In the genomic region with DNA sequence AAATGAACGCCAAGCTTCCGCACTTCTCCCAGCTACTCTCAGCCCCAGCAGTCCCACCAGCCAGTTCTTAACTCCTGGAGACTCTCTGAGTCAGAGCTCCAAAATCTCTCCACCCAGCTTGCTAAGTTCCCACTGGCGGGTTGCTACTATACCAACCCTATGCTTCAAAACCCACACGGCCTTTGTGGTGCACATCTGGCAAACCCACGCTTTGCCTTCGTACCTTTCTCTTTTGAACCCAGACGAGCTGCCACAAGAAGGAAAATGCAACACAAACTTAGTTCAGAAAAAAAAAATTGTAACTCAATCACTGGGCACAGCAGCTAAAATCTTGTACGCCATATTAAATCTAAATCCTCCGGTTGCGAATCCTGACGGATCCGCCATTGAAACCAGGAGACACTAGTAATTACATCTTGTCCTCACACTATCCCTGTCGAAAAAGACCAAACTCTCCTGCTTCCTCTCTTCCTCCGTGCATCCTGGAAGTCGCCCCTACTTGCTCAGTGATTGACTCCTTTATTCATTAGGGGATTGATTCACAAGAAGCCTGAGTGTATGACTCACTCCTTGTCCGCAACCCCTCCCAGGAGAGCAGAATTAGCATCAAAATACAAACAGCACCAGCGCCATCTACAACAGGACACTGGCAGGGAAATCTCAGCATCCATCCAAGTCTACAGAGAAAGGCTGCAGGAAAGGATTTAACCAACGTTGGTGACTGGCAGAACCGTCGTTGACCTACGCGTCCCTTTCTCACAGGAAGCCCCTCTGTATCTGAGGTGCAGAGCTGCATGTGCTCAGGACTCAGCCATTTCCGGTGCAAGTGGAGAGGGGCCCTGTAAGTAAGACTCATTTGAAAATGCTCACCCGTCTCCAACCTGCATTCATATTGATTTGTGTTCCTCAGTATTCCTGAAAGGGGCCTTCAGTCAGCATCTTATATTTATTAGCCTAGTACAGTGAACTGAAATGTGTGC, we compare ENCODE assay signal across 11 mouse cellular contexts. TPM values are rescaled to one million over a fixed set of nuclear protein-coding genes. Genes with fewer than 3 reads are reported as not detected.
A peak's percentile ranks its signal among the peaks of the same experiment; 100 is the strongest.
DNase-seq lines count a peak whose midpoint lies in the region; ATAC-seq and TF ChIP-seq lines count a peak whose summit lies in the region.
"Had no signal": no experiment of that assay in that cellular context is flagged by ENCODE, and none has a peak within 500 bp of the region (broad histone marks: within the 10 kb centered on the region; RNA-seq: fewer than 3 reads in every experiment).

No protein-coding gene starts in this region.

- ATAC-seq in midbrain, embryonic 15.5 days (replicated peaks), result no peak
- ATAC-seq in midbrain, embryonic 16.5 days, result no peak
- no peak for ATAC-seq in stomach, postnatal 0 days (ENCODE audit: low FRiP score, low TSS enrichment)
- ATAC-seq in cerebellum, adult (ENCODE audit: insufficient number of reproducible peaks, low FRiP score, low TSS enrichment), result no peak
- ATAC-seq: lung, postnatal 0 days had no signal

- H3K4me1 ChIP-seq in midbrain, embryonic 15.5 days, result peaks cover 12% of the 10 kb centered on the region
- peaks cover 9% of the 10 kb centered on the region for H3K4me1 ChIP-seq in midbrain, embryonic 16.5 days (ENCODE audit: control insufficient read depth, insufficient read depth, low read length)
- H3K4me1 ChIP-seq in stomach, postnatal 0 days (replicated peaks; ENCODE audit: control insufficient read depth, insufficient read depth), result 0 out of 2 replicates have a peak, but pooled peaks cover 3% of the 10 kb centered on the region

- 64% methylated on average over 24 of the region's 24 CpGs for WGBS in midbrain, embryonic 15.5 days
- 63% methylated on average over 24 of the region's 24 CpGs for WGBS in midbrain, embryonic 16.5 days
- WGBS in stomach, postnatal 0 days, result 70% methylated on average over 24 of the region's 24 CpGs

- H3K27ac ChIP-seq in midbrain, embryonic 15.5 days, result 0 out of 2 replicates have a peak overlapping the region, but pooled peaks have one; percentile 0
- H3K27ac ChIP-seq in midbrain, embryonic 16.5 days (ENCODE audit: low read length), result no peak overlapping the region
- H3K27ac ChIP-seq in stomach, postnatal 0 days (replicated peaks), result no peak overlapping the region
- H3K27ac ChIP-seq: heart, adult 2 months; liver, embryonic 13.5 days had no signal

- no peak for TF ChIP-seq CTCF in stomach, postnatal 0 days (IDR thresholded peaks at IDR 0.05; ENCODE audit: low read depth)

- TF ChIP-seq EP300 in stomach, postnatal 0 days (optimal IDR thresholded peaks at IDR 0.05), result no peak

- DNase-seq in Muller cell, postnatal 12 days (ENCODE audit: inconsistent ontology term), result peak; percentile 6
- DNase-seq in stomach, postnatal 0 days (ENCODE audit: low spot score), result peak; percentile 9
- DNase-seq in adrenal gland, postnatal 10 days, result no peak
- no peak for DNase-seq in heart, postnatal 36 days
- DNase-seq: heart, adult 2 months; liver, embryonic 13.5 days had no signal

- H3K4me2 ChIP-seq in midbrain, embryonic 15.5 days, result no peak overlapping the region
- no peak overlapping the region for H3K4me2 ChIP-seq in midbrain, embryonic 16.5 days (ENCODE audit: low read length)
- no peak overlapping the region for H3K4me2 ChIP-seq in stomach, postnatal 0 days (replicated peaks; ENCODE audit: low read depth)
- H3K4me2 ChIP-seq: liver, embryonic 13.5 days had no signal

- H3K4me3 ChIP-seq in midbrain, embryonic 15.5 days, result no peak overlapping the region
- H3K4me3 ChIP-seq in midbrain, embryonic 16.5 days (ENCODE audit: low read depth, low read length), result no peak overlapping the region
- H3K4me3 ChIP-seq in stomach, postnatal 0 days (ENCODE audit: low read depth, low read length), result no peak overlapping the region
- H3K4me3 ChIP-seq: heart, adult 2 months had no signal

- H3K36me3 ChIP-seq in midbrain, embryonic 15.5 days (replicated peaks), result peaks cover 3% of the 10 kb centered on the region; the same call in 1 of the 2 replicates
- no peaks in the 10 kb centered on the region for H3K36me3 ChIP-seq in midbrain, embryonic 16.5 days (ENCODE audit: control insufficient read depth, insufficient read depth, low read length)
- H3K36me3 ChIP-seq in stomach, postnatal 0 days (ENCODE audit: control insufficient read depth, insufficient read depth, low read length), result peaks cover under 1% of the 10 kb centered on the region; the same call in 1 of the 2 replicates

- no peaks in the 10 kb centered on the region for H3K9me3 ChIP-seq in midbrain, embryonic 15.5 days
- H3K9me3 ChIP-seq in midbrain, embryonic 16.5 days (replicated peaks; ENCODE audit: control insufficient read depth, low read length, poor library complexity, severe bottlenecking), result no peaks in the 10 kb centered on the region
- H3K9me3 ChIP-seq in stomach, postnatal 0 days (ENCODE audit: control insufficient read depth, low read length), result no peaks in the 10 kb centered on the region
- H3K9me3 ChIP-seq: liver, embryonic 13.5 days had no signal

- H3K27me3 ChIP-seq in midbrain, embryonic 15.5 days (replicated peaks), result no peaks in the 10 kb centered on the region
- no peaks in the 10 kb centered on the region for H3K27me3 ChIP-seq in midbrain, embryonic 16.5 days (ENCODE audit: control insufficient read depth, insufficient read depth, low read depth, low read length)
- H3K27me3 ChIP-seq in stomach, postnatal 0 days (ENCODE audit: control insufficient read depth, insufficient read depth, low read length), result no peaks in the 10 kb centered on the region
- H3K27me3 ChIP-seq: liver, embryonic 13.5 days had no signal

- intact Hi-C loops in heart, postnatal 36 days (cut with DNase I), result loop anchor here (5.0 kb wide), 2 partner anchors 156 to 186 kb away; a partner anchor contains a TSS

- H3K9ac ChIP-seq in midbrain, embryonic 15.5 days, result no peak overlapping the region
- H3K9ac ChIP-seq in midbrain, embryonic 16.5 days (ENCODE audit: low read depth, low read length), result no peak overlapping the region
- H3K9ac ChIP-seq in stomach, postnatal 0 days (ENCODE audit: low read length), result no peak overlapping the region
- H3K9ac ChIP-seq: liver, embryonic 13.5 days had no signal

RNA-seq across cellular contexts. Expression of a gene that starts 1.8 kb away (rescaled TPM):
- 8.3 and 9.6 TPM in 2 replicates for polyA plus RNA-seq in midbrain, embryonic 15.5 days (2015; fragmentation: Nextera tagmentation; extraction: Ambion mirVana)
- 7.1 and 7.5 TPM in 2 replicates for polyA plus RNA-seq in midbrain, embryonic 16.5 days (2015; fragmentation: Nextera tagmentation; extraction: Ambion mirVana)
- polyA plus RNA-seq in stomach, postnatal 0 days (2015; fragmentation: Nextera tagmentation; extraction: Ambion mirVana), result 4.3 TPM in 2 replicates
- total RNA-seq in adrenal gland, postnatal 10 days (2021), result 1 to 10 TPM; 4.1 to 4.8 TPM
- total RNA-seq in heart, postnatal 36 days (2021), result 1 to 10 TPM; 3.8 to 4.1 TPM

RNA-seq across cellular contexts. Expression of a gene that starts 13.9 kb away (rescaled TPM):
- 7.0 and 7.9 TPM in 2 replicates for polyA plus RNA-seq in midbrain, embryonic 15.5 days (2015; fragmentation: Nextera tagmentation; extraction: Ambion mirVana)
- 6.7 and 6.9 TPM in 2 replicates for polyA plus RNA-seq in midbrain, embryonic 16.5 days (2015; fragmentation: Nextera tagmentation; extraction: Ambion mirVana)
- polyA plus RNA-seq in stomach, postnatal 0 days (2015; fragmentation: Nextera tagmentation; extraction: Ambion mirVana), result 1.8 and 1.9 TPM in 2 replicates
- 1 to 10 TPM; 2.0 to 3.5 TPM for total RNA-seq in adrenal gland, postnatal 10 days (2021)
- total RNA-seq in heart, postnatal 36 days (2021), result 1 to 10 TPM; 1.8 to 2.2 TPM
- total RNA-seq: CH12.LX had no signal

RNA-seq across cellular contexts. Expression of a gene that starts 31.1 kb away (rescaled TPM):
- polyA plus RNA-seq in midbrain, embryonic 15.5 days (2015; fragmentation: Nextera tagmentation; extraction: Ambion mirVana), result 5.2 and 5.9 TPM in 2 replicates
- 4.3 and 5.5 TPM in 2 replicates for polyA plus RNA-seq in midbrain, embryonic 16.5 days (2015; fragmentation: Nextera tagmentation; extraction: Ambion mirVana)
- 1.4 and 1.6 TPM in 2 replicates for polyA plus RNA-seq in stomach, postnatal 0 days (2015; fragmentation: Nextera tagmentation; extraction: Ambion mirVana)
- 1 to 10 TPM; 2.5 to 2.8 TPM for total RNA-seq in adrenal gland, postnatal 10 days (2021)
- 1 to 10 TPM; 1.7 to 1.8 TPM for total RNA-seq in heart, postnatal 36 days (2021)
- total RNA-seq: CH12.LX had no signal

RNA-seq across cellular contexts. Expression of a gene that starts 32.6 kb away (rescaled TPM):
- polyA plus RNA-seq in midbrain, embryonic 15.5 days (2015; fragmentation: Nextera tagmentation; extraction: Ambion mirVana), result 47.2 and 48.6 TPM in 2 replicates
- polyA plus RNA-seq in midbrain, embryonic 16.5 days (2015; fragmentation: Nextera tagmentation; extraction: Ambion mirVana), result 46.2 and 46.3 TPM in 2 replicates
- polyA plus RNA-seq in stomach, postnatal 0 days (2015; fragmentation: Nextera tagmentation; extraction: Ambion mirVana), result 12.9 and 13.8 TPM in 2 replicates
- 10 to 100 TPM in 1 of 2 experiments, 1 to 10 TPM in 1; 5.8 to 12.1 TPM for total RNA-seq in adrenal gland, postnatal 10 days (2021)
- total RNA-seq in heart, postnatal 36 days (2021), result 1 to 10 TPM; 2.1 to 3.8 TPM

RNA-seq across cellular contexts. Expression of a gene that starts 48.0 kb away (rescaled TPM):
- polyA plus RNA-seq in midbrain, embryonic 15.5 days (2015; fragmentation: Nextera tagmentation; extraction: Ambion mirVana), result 23.6 and 24.5 TPM in 2 replicates
- polyA plus RNA-seq in midbrain, embryonic 16.5 days (2015; fragmentation: Nextera tagmentation; extraction: Ambion mirVana), result 22.2 and 23.1 TPM in 2 replicates
- polyA plus RNA-seq in stomach, postnatal 0 days (2015; fragmentation: Nextera tagmentation; extraction: Ambion mirVana), result 4.8 and 5.5 TPM in 2 replicates
- total RNA-seq in adrenal gland, postnatal 10 days (2021), result 1 to 10 TPM; 2.7 to 6.4 TPM
- total RNA-seq in heart, postnatal 36 days (2021), result 1 to 10 TPM; 1.7 to 2.5 TPM

Comparison
In these comparisons a context has a peak if more than half of its experiments do, and no peak if none do; other contexts are left out.
1. DNase-seq: peak in Muller cell, postnatal 12 days (single experiment) and stomach, postnatal 0 days (single experiment); none in adrenal gland, postnatal 10 days (single experiment) and heart, postnatal 36 days (0 of 2).